Mouse (Mus musculus): ENCODE measurements around the gene Calcrl. TPM values are rescaled to one million over a fixed set of nuclear protein-coding genes. Genes with fewer than 3 reads are reported as not detected.

Calcrl gene
- total RNA-seq, 2 experiments from 2014 or later: 5.6 to 5.9 TPM

GRCm38 (mm10) chr2:84387394-84388022 lies 37.7 kb downstream of the Calcrl start:
- Histone ChIP-seq H3K4me3 (peak overlapping the region; percentile 29), H3K27ac (no peak overlapping the region)
- intact Hi-C loops (cut with DNase I): no loop called here
- no peak for DNase-seq (ENCODE audit: extremely low spot score in 1 of 2, low spot score in 2 of 2)
- TF ChIP-seq CTCF (IDR thresholded peaks at IDR 0.05): no peak; the same call in 1 of the 2 replicates

GRCm38 (mm10) chr2:84386563-84387393 lies 38.4 kb downstream of the Calcrl start:
- intact Hi-C loops (cut with DNase I): no loop called here
- H3K4me3 ChIP-seq: peak overlapping the region; percentile 29
- no peak for DNase-seq (ENCODE audit: extremely low spot score in 1 of 2, low spot score in 2 of 2)
- TF ChIP-seq CTCF (IDR thresholded peaks at IDR 0.05): no peak
- H3K27ac ChIP-seq: no peak overlapping the region

GRCm38 (mm10) chr2:84384911-84385693 lies 40.1 kb downstream of the Calcrl start:
- intact Hi-C loops (cut with DNase I): no loop called here
- no peak overlapping the region for H3K27ac ChIP-seq
- no peak overlapping the region for H3K4me3 ChIP-seq
- TF ChIP-seq CTCF (IDR thresholded peaks at IDR 0.05): no peak
- no peak for DNase-seq (ENCODE audit: extremely low spot score in 1 of 2, low spot score in 2 of 2)

GRCm38 (mm10) chr2:84383828-84384227 lies 41.4 kb downstream of the Calcrl start:
- intact Hi-C loops (cut with DNase I): no loop called here
- no peak overlapping the region for H3K27ac ChIP-seq
- H3K4me3 ChIP-seq: no peak overlapping the region
- no peak for TF ChIP-seq CTCF (IDR thresholded peaks at IDR 0.05)
- no peak for DNase-seq (ENCODE audit: extremely low spot score in 1 of 2, low spot score in 2 of 2)

- Histone ChIP-seq H3K27ac (no peak overlapping the region), H3K4me3 (no peak overlapping the region)
- no peak for TF ChIP-seq CTCF (IDR thresholded peaks at IDR 0.05)
- intact Hi-C loops (cut with DNase I): no loop called here
- DNase-seq (ENCODE audit: extremely low spot score in 1 of 2, low spot score in 2 of 2): no peak
These were observed 42.7 kb downstream of the Calcrl start for GRCm38 (mm10) chr2:84382556-84382955.

GRCm38 (mm10) chr2:84381997-84382396 lies 43.2 kb downstream of the Calcrl start:
- intact Hi-C loops (cut with DNase I): no loop called here

GRCm38 (mm10) chr2:84380816-84381215 lies 44.4 kb downstream of the Calcrl start:
- TF ChIP-seq CTCF (IDR thresholded peaks at IDR 0.05): no peak
- 0 out of 2 replicates have a peak overlapping the region, but pooled peaks have one; percentile 21 for H3K4me3 ChIP-seq
- DNase-seq (ENCODE audit: extremely low spot score in 1 of 2, low spot score in 2 of 2): no peak
- H3K27ac ChIP-seq: no peak overlapping the region
- intact Hi-C loops (cut with DNase I): no loop called here

More at GRCm38 (mm10) chr2:84381997-84382396, 43.2 kb downstream of the Calcrl start:
- H3K27ac ChIP-seq: no peak overlapping the region
- TF ChIP-seq CTCF (IDR thresholded peaks at IDR 0.05): no peak
- no peak for DNase-seq (ENCODE audit: extremely low spot score in 1 of 2, low spot score in 2 of 2)
- no peak overlapping the region for H3K4me3 ChIP-seq

GRCm38 (mm10) chr2:84378678-84379077 lies 46.5 kb downstream of the Calcrl start:
- no peak for DNase-seq (ENCODE audit: extremely low spot score in 1 of 2, low spot score in 2 of 2)
- H3K27ac ChIP-seq: no peak overlapping the region
- intact Hi-C loops (cut with DNase I): no loop called here
- no peak for TF ChIP-seq CTCF (IDR thresholded peaks at IDR 0.05)
- no peak overlapping the region for H3K4me3 ChIP-seq

GRCm38 (mm10) chr2:84369256-84369655 lies 56.0 kb downstream of the Calcrl start:
- intact Hi-C loops (cut with DNase I): no loop called here
- Histone ChIP-seq H3K4me3 (no peak overlapping the region), H3K27ac (no peak overlapping the region)
- DNase-seq (ENCODE audit: extremely low spot score in 1 of 2, low spot score in 2 of 2): no peak
- no peak for TF ChIP-seq CTCF (IDR thresholded peaks at IDR 0.05)

- H3K27ac ChIP-seq: no peak overlapping the region
- DNase-seq (ENCODE audit: extremely low spot score in 1 of 2, low spot score in 2 of 2): no peak
- TF ChIP-seq CTCF (IDR thresholded peaks at IDR 0.05): no peak
- no peak overlapping the region for H3K4me3 ChIP-seq
- intact Hi-C loops (cut with DNase I): no loop called here
These were observed 58.5 kb downstream of the Calcrl start for GRCm38 (mm10) chr2:84366742-84367141.

- Histone ChIP-seq H3K27ac (no peak overlapping the region), H3K4me3 (no peak overlapping the region)
- intact Hi-C loops (cut with DNase I): no loop called here
- no peak for DNase-seq (ENCODE audit: extremely low spot score in 1 of 2, low spot score in 2 of 2)
- no peak for TF ChIP-seq CTCF (IDR thresholded peaks at IDR 0.05)
These were observed 59.9 kb downstream of the Calcrl start for GRCm38 (mm10) chr2:84365266-84365665.
